ENCODE assay signal across 7 mouse cellular contexts in genomic region chr4:128806827-128807179, GRCm38 (mm10). TPM values are rescaled to one million over a fixed set of nuclear protein-coding genes. Genes with fewer than 3 reads are reported as not detected.
DNase-seq lines count a peak whose midpoint lies in the region; ATAC-seq and TF ChIP-seq lines count a peak whose summit lies in the region.

No protein-coding gene starts in this region.

- H3K36me3 ChIP-seq in heart, postnatal 0 days (replicated peaks; ENCODE audit: control insufficient read depth, insufficient read depth, low read length), result no peaks in the 10 kb centered on the region

- peaks cover 10% of the 10 kb centered on the region for H3K4me1 ChIP-seq in brown adipose tissue, adult 24 weeks (ENCODE audit: control insufficient read depth, insufficient read depth, insufficient read length, low read length)
- H3K4me1 ChIP-seq in heart, postnatal 0 days (ENCODE audit: control insufficient read depth, insufficient read depth), result peaks cover 18% of the 10 kb centered on the region

- DNase-seq in Muller cell, postnatal 12 days (ENCODE audit: inconsistent ontology term), result peak; percentile 75
- peak; percentile 23 for DNase-seq in fat pad, adult 2 months (ENCODE audit: extremely low read depth, low read depth, low spot score)
- DNase-seq in heart, postnatal 0 days (ENCODE audit: low spot score), result peak; percentile 81
- DNase-seq in kidney, postnatal 36 days, result peak; percentile 79 to 83
- peak; percentile 76 for DNase-seq in spleen, postnatal 36 days (ENCODE audit: low spot score in 2 of 2)

- peak overlapping the region; percentile 91 for H3K4me3 ChIP-seq in brown adipose tissue, adult 24 weeks (ENCODE audit: insufficient read depth, low read depth, low read length)
- H3K4me3 ChIP-seq in heart, postnatal 0 days (ENCODE audit: low read depth, low read length), result peak overlapping the region; percentile 69

- H3K9ac ChIP-seq in heart, postnatal 0 days (replicated peaks; ENCODE audit: low read depth, low read length), result peak overlapping the region; percentile 99

- H3K27ac ChIP-seq in brown adipose tissue, adult 24 weeks (replicated peaks; ENCODE audit: low read depth, low read length), result no peak overlapping the region
- peak overlapping the region; percentile 97 for H3K27ac ChIP-seq in heart, postnatal 0 days (ENCODE audit: low read depth)

- ATAC-seq in heart, postnatal 0 days (ENCODE audit: insufficient read depth, low read depth), result peak; percentile 45
- ATAC-seq in megakaryocyte-erythroid progenitor cell, adult 5-6 weeks (replicated peaks; ENCODE audit: low FRiP score, low TSS enrichment, poor library complexity, severe bottlenecking), result peak; percentile 85

- no peaks in the 10 kb centered on the region for H3K27me3 ChIP-seq in heart, postnatal 0 days (ENCODE audit: control insufficient read depth, insufficient read depth, low read length)

- peak overlapping the region; percentile 98 for H3K4me2 ChIP-seq in heart, postnatal 0 days (ENCODE audit: low read depth, low read length)

- WGBS in heart, postnatal 0 days, result under 1% methylated on average over 15 of the region's 15 CpGs

- no peak for TF ChIP-seq EP300 in heart, postnatal 0 days (IDR thresholded peaks at IDR 0.05; ENCODE audit: low read depth)

- no peak for TF ChIP-seq CTCF in heart, postnatal 0 days (IDR thresholded peaks at IDR 0.05; ENCODE audit: low read depth)

- H3K9me3 ChIP-seq in heart, postnatal 0 days (replicated peaks; ENCODE audit: control insufficient read depth, low read length), result no peaks in the 10 kb centered on the region

RNA-seq across cellular contexts. Expression of gene Zfp362, which starts 1.0 kb away (rescaled TPM):
- polyA plus RNA-seq in brown adipose tissue, adult 24 weeks (2012; ENCODE audit: insufficient read depth, insufficient read length, missing spikeins), result 6.6 and 8.2 TPM in 2 replicates
- 8.4 and 10.8 TPM in 2 replicates for total RNA-seq in heart, postnatal 0 days (2014; rRNA removed; ENCODE audit: low replicate concordance)
- 10.3 and 11.6 TPM in 2 replicates for polyA plus RNA-seq in heart, postnatal 0 days (2015; fragmentation: Nextera tagmentation; extraction: Ambion mirVana)
- 28.5 and 38.2 TPM in 2 replicates for total RNA-seq in megakaryocyte-erythroid progenitor cell, adult 5-6 weeks (2014; fragmentation: Nextera tagmentation)
- total RNA-seq in megakaryocyte-erythroid progenitor cell, adult 5-6 weeks (2017), result 2.8 and 7.4 TPM in 2 replicates

RNA-seq across cellular contexts. Expression of gene A3galt2, which starts 51.6 kb away (rescaled TPM):
- polyA plus RNA-seq in brown adipose tissue, adult 24 weeks (2012; ENCODE audit: insufficient read depth, insufficient read length, missing spikeins), result not detected in 2 replicates
- total RNA-seq in heart, postnatal 0 days (2014; rRNA removed; ENCODE audit: low replicate concordance), result not detected in 2 replicates
- polyA plus RNA-seq in heart, postnatal 0 days (2015; fragmentation: Nextera tagmentation; extraction: Ambion mirVana), result 0.03 TPM in 1 of 2 replicates, not detected in the other
- total RNA-seq in megakaryocyte-erythroid progenitor cell, adult 5-6 weeks (2014; fragmentation: Nextera tagmentation), result 0.31 TPM in 1 of 2 replicates, not detected in the other
- total RNA-seq in megakaryocyte-erythroid progenitor cell, adult 5-6 weeks (2017), result not detected in 2 replicates

Comparison
In these comparisons a context has a peak if more than half of its experiments do, and no peak if none do; other contexts are left out.
1. DNase-seq: peak in every context shown above with its lines; median percentile 81 in heart, postnatal 0 days; 81 in kidney, postnatal 36 days; 76 in spleen, postnatal 36 days; 75 in Muller cell, postnatal 12 days; 23 in fat pad, adult 2 months.